Mouse (Mus musculus): ENCODE data around the gene H2afv.
A peak's percentile ranks its signal among the peaks of the same experiment; 100 is the strongest.
"Not testable (repeated sequence)": the region's sequence is repeated elsewhere in the genome, so short reads cannot be mapped to it uniquely, and the experiment has no call there.

Gene H2afv

GRCm38 (mm10) chr11:6415551-6416404 is 28.5 kb downstream of the H2afv start:
- DNase-seq (ENCODE audit: low read depth, low spot score): peak; percentile 89

- no peak for DNase-seq (ENCODE audit: low read depth, low spot score)
These were observed 29.3 kb downstream of the H2afv start, which contains the start of gene Ppia for GRCm38 (mm10) chr11:6414751-6415550. Ppia (plus strand) TSS chr11:6415443.

GRCm38 (mm10) chr11:6413264-6413663 is 31.0 kb downstream of the H2afv start:
- DNase-seq (ENCODE audit: low read depth, low spot score): no peak

GRCm38 (mm10) chr11:6411684-6412083 is 32.6 kb downstream of the H2afv start:
- no peak for DNase-seq (ENCODE audit: low read depth, low spot score)

GRCm38 (mm10) chr11:6410755-6411154 is 33.5 kb downstream of the H2afv start:
- DNase-seq (ENCODE audit: low read depth, low spot score): not testable (repeated sequence)

GRCm38 (mm10) chr11:6410050-6410602 is 34.1 kb downstream of the H2afv start:
- DNase-seq (ENCODE audit: low read depth, low spot score): no peak

GRCm38 (mm10) chr11:6407162-6407621 is 37.1 kb downstream of the H2afv start:
- DNase-seq (ENCODE audit: low read depth, low spot score): no peak

GRCm38 (mm10) chr11:6406251-6407161 is 37.7 kb downstream of the H2afv start:
- no peak for DNase-seq (ENCODE audit: low read depth, low spot score)

- no peak for DNase-seq (ENCODE audit: low read depth, low spot score)
These were observed 38.6 kb downstream of the H2afv start for GRCm38 (mm10) chr11:6405591-6406081.

- DNase-seq (ENCODE audit: low read depth, low spot score): no peak
These were observed 39.3 kb downstream of the H2afv start for GRCm38 (mm10) chr11:6404699-6405566.

- no peak for DNase-seq (ENCODE audit: low read depth, low spot score)
These were observed 40.3 kb downstream of the H2afv start for GRCm38 (mm10) chr11:6403830-6404405.

- no peak for DNase-seq (ENCODE audit: low read depth, low spot score)
These were observed 41.4 kb downstream of the H2afv start for GRCm38 (mm10) chr11:6402515-6403510.

GRCm38 (mm10) chr11:6398141-6398540 is 46.1 kb downstream of the H2afv start:
- no peak for DNase-seq (ENCODE audit: low read depth, low spot score)

GRCm38 (mm10) chr11:6395565-6395964 is 48.7 kb downstream of the H2afv start:
- no peak for DNase-seq (ENCODE audit: low read depth, low spot score)

GRCm38 (mm10) chr11:6393866-6394265 is 50.4 kb downstream of the H2afv start:
- no peak for DNase-seq (ENCODE audit: low read depth, low spot score)

- DNase-seq (ENCODE audit: low read depth, low spot score): no peak
These were observed 51.4 kb downstream of the H2afv start for GRCm38 (mm10) chr11:6392857-6393256.

- DNase-seq (ENCODE audit: low read depth, low spot score): no peak
These were observed 52.5 kb downstream of the H2afv start for GRCm38 (mm10) chr11:6391516-6392276.
